Mouse (Mus musculus): ENCODE results near the gene 4930444G20Rik. TPM values are rescaled to one million over a fixed set of nuclear protein-coding genes. Genes with fewer than 3 reads are reported as not detected.

Gene 4930444G20Rik
- polyA plus RNA-seq, 1 experiment = not detected

GRCm38 (mm10) chr10:22034303-22034702, 33.6 kb downstream of the 4930444G20Rik start:
- TF ChIP-seq CTCF (IDR thresholded peaks at IDR 0.05; ENCODE audit: insufficient read depth, low read depth, low read length) (no peak), POLR2A (IDR thresholded peaks at IDR 0.05; ENCODE audit: insufficient read depth, low read depth, low read length) (no peak)
- 12% methylated on average over 9 of the region's 9 CpGs for WGBS
- no peak overlapping the region for H3K4me3 ChIP-seq (ENCODE audit: insufficient read depth, low read depth, low read length)
- no peaks in the 10 kb centered on the region for H3K4me1 ChIP-seq (ENCODE audit: control insufficient read depth, insufficient read depth, low read length)
- H3K27ac ChIP-seq (ENCODE audit: insufficient read depth, low read depth, low read length) = no peak overlapping the region

GRCm38 (mm10) chr10:22018618-22019017, 49.3 kb downstream of the 4930444G20Rik start:
- TF ChIP-seq CTCF (IDR thresholded peaks at IDR 0.05; ENCODE audit: insufficient read depth, low read depth, low read length) (no peak), POLR2A (IDR thresholded peaks at IDR 0.05; ENCODE audit: insufficient read depth, low read depth, low read length) (no peak)
- 95% methylated on average over 4 of the region's 4 CpGs for WGBS
- H3K4me1 ChIP-seq (ENCODE audit: control insufficient read depth, insufficient read depth, low read length) = peaks cover 2% of the 10 kb centered on the region; the same call in 1 of the 2 replicates
- no peak overlapping the region for H3K4me3 ChIP-seq (ENCODE audit: insufficient read depth, low read depth, low read length)
- no peak overlapping the region for H3K27ac ChIP-seq (ENCODE audit: insufficient read depth, low read depth, low read length)

DNA sequence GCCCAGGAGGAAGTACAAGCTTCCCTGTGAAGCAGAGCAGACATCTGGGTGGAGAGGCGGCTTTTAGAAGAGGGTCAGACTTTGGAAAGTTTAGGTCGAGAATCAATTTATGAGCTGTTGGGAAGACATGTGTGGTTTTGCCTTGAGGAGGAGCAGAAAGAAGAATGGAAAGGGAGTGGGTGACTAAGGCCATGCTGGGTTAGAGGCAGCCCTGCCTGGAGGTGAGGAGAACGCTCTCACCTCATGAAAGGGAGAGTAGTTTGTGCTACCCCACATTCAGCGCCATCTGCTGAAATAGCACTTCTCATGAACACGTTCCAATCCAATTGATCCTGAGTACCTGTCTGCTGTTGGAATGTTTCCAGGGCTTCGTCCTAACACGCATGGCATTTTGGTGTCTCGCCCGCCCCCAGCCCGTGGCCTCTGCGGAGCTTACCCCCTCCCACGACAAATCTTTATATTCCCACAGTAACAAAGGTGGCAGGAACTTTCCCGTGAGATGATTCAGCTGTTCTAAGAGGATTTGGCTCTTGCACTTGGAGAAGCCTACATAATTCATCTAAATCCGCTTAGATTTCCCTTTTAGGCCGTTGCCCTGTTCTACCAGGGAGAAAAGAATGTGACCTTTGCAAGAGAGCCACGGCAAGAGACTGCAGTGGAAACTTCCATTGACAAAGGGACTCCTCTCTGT, 50.3 kb downstream of the 4930444G20Rik start:
- H3K27ac ChIP-seq (ENCODE audit: insufficient read depth, low read depth, low read length) = no peak overlapping the region
- WGBS = 51% methylated on average over 16 of the region's 16 CpGs
- no peak overlapping the region for H3K4me3 ChIP-seq (ENCODE audit: insufficient read depth, low read depth, low read length)
- no peak for TF ChIP-seq POLR2A (IDR thresholded peaks at IDR 0.05; ENCODE audit: insufficient read depth, low read depth, low read length)
- TF ChIP-seq CTCF (IDR thresholded peaks at IDR 0.05; ENCODE audit: insufficient read depth, low read depth, low read length) = no peak
- peaks cover 2% of the 10 kb centered on the region; the same call in 1 of the 2 replicates for H3K4me1 ChIP-seq (ENCODE audit: control insufficient read depth, insufficient read depth, low read length)

Other genes with a start within 250 kb of the 4930444G20Rik start
- not detected in 2 replicates for gene Sgk1, start 185.9 kb downstream of the 4930444G20Rik start, polyA plus RNA-seq (2012; ENCODE audit: insufficient read depth, insufficient read length, low replicate concordance, missing spikeins)
- not detected in 2 replicates for gene E030030I06Rik, start 81.2 kb upstream of the 4930444G20Rik start, polyA plus RNA-seq (2012; ENCODE audit: insufficient read depth, insufficient read length, low replicate concordance, missing spikeins)
- gene Raet1e, start 90.5 kb upstream of the 4930444G20Rik start, polyA plus RNA-seq (2012; ENCODE audit: insufficient read depth, insufficient read length, low replicate concordance, missing spikeins) = not detected in 2 replicates
- gene H60b, start 90.5 kb upstream of the 4930444G20Rik start, polyA plus RNA-seq (2012; ENCODE audit: insufficient read depth, insufficient read length, low replicate concordance, missing spikeins) = not detected in 2 replicates

Data from olfactory bulb, adult 2 months (tissue).